In the genomic region with DNA sequence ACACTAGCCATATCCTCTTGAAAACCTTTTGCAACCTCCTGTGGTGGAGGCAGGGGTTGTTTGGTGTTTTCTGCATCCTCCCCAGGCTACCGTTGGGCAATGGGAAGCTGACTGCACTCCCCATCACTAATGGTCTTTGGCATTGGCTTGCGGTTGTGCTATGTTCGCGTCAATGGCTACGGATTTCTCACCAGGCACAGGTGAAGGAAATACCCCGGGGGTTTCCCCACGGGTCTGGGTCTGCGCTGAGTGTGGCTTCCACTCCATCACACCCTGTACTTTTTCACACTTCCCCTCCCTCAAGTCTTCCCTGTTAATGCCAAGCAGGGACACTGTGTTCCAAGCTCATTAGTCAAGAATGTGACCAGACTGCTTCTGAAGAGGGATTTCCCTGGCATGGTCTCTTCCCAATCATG, we compare ENCODE assay signal across 15 mouse cellular contexts.
DNase-seq lines count a peak whose midpoint lies in the region; ATAC-seq lines count a peak whose summit lies in the region.
"Had no signal": no experiment of that assay in that cellular context is flagged by ENCODE, and none has a peak within 500 bp of the region (broad histone marks: within the 10 kb centered on the region; RNA-seq: fewer than 3 reads in every experiment).

No protein-coding gene starts in this region.

- no peak overlapping the region for H3K4me2 ChIP-seq in kidney, embryonic 14.5 days (replicated peaks; ENCODE audit: low read depth, low read length)
- H3K4me2 ChIP-seq in heart, embryonic 11.5 days, result no peak overlapping the region
- H3K4me2 ChIP-seq: embryonic facial prominence, embryonic 15.5 days; forebrain, embryonic 12.5 days; hindbrain, embryonic 12.5 days; liver, embryonic 13.5 days; neural tube, embryonic 13.5 days had no signal

- no peaks in the 10 kb centered on the region for H3K9me3 ChIP-seq in kidney, embryonic 14.5 days (ENCODE audit: control insufficient read depth, low read length)
- H3K9me3 ChIP-seq in heart, embryonic 11.5 days (replicated peaks; ENCODE audit: control insufficient read depth, low read length), result no peaks in the 10 kb centered on the region
- H3K9me3 ChIP-seq: embryonic facial prominence, embryonic 15.5 days; forebrain, embryonic 12.5 days; hindbrain, embryonic 12.5 days; liver, embryonic 13.5 days; neural tube, embryonic 13.5 days had no signal

- 87% methylated on average over 8 of the region's 8 CpGs for whole genome bisulfite sequencing in kidney, embryonic 14.5 days
- 75% methylated on average over 8 of the region's 8 CpGs for WGBS in heart, embryonic 11.5 days (ENCODE audit: insufficient replicate concordance)

- H3K4me3 ChIP-seq in kidney, embryonic 14.5 days (ENCODE audit: low read length), result no peak overlapping the region
- no peak overlapping the region for H3K4me3 ChIP-seq in heart, embryonic 11.5 days (ENCODE audit: low read depth, low read length)
- H3K4me3 ChIP-seq: embryonic facial prominence, embryonic 15.5 days; forebrain, embryonic 12.5 days; hindbrain, embryonic 12.5 days; liver, embryonic 13.5 days; neural tube, embryonic 13.5 days had no signal

- no peaks in the 10 kb centered on the region for H3K27me3 ChIP-seq in kidney, embryonic 14.5 days (ENCODE audit: control insufficient read depth, insufficient read depth, low read length)
- H3K27me3 ChIP-seq in heart, embryonic 11.5 days (ENCODE audit: control insufficient read depth, insufficient read depth, low read length), result no peaks in the 10 kb centered on the region
- H3K27me3 ChIP-seq: embryonic facial prominence, embryonic 15.5 days; forebrain, embryonic 12.5 days; hindbrain, embryonic 12.5 days; liver, embryonic 13.5 days; neural tube, embryonic 13.5 days had no signal

- DNase-seq in kidney, adult 18-20 months, result peak; percentile 40
- peak; percentile 13 for DNase-seq in retina, adult 2 months (ENCODE audit: low read depth, low spot score)
- DNase-seq in retina, embryonic 14.5 days (ENCODE audit: low spot score), result no peak
- peak; percentile 0 to 6 for DNase-seq in natural killer cell, adult 2 months (ENCODE audit: low spot score in 2 of 2)
- DNase-seq in gastrocnemius, postnatal 4 days (ENCODE audit: low spot score in 2 of 2), result no peak
- DNase-seq: cerebellum, adult 9-11 months; embryo, embryonic 11 days; liver, embryonic 13.5 days had no signal

- no peaks in the 10 kb centered on the region for H3K4me1 ChIP-seq in kidney, embryonic 14.5 days (ENCODE audit: control insufficient read depth, insufficient read depth, low read length)
- no peaks in the 10 kb centered on the region for H3K4me1 ChIP-seq in heart, embryonic 11.5 days (ENCODE audit: control insufficient read depth, insufficient read depth, low read length)
- H3K4me1 ChIP-seq: embryonic facial prominence, embryonic 15.5 days; forebrain, embryonic 12.5 days; hindbrain, embryonic 12.5 days; liver, embryonic 13.5 days; neural tube, embryonic 13.5 days had no signal

- H3K9ac ChIP-seq in kidney, embryonic 14.5 days (ENCODE audit: low read depth, low read length), result no peak overlapping the region
- H3K9ac ChIP-seq in heart, embryonic 11.5 days (ENCODE audit: low read depth, low read length), result no peak overlapping the region
- H3K9ac ChIP-seq: embryonic facial prominence, embryonic 15.5 days; forebrain, embryonic 12.5 days; hindbrain, embryonic 12.5 days; liver, embryonic 13.5 days; neural tube, embryonic 13.5 days had no signal

- no peak for ATAC-seq in kidney, embryonic 14.5 days (ENCODE audit: low FRiP score, low TSS enrichment)
- peak; percentile 93 for ATAC-seq in granulocyte monocyte progenitor cell, adult 5-6 weeks (replicated peaks; ENCODE audit: poor library complexity, severe bottlenecking)
- no peak for ATAC-seq in heart, embryonic 11.5 days (replicated peaks; ENCODE audit: insufficient number of reproducible peaks, low FRiP score, low TSS enrichment)

- H3K36me3 ChIP-seq in kidney, embryonic 14.5 days (ENCODE audit: control insufficient read depth, insufficient read depth, low read length), result no peaks in the 10 kb centered on the region
- no peaks in the 10 kb centered on the region for H3K36me3 ChIP-seq in heart, embryonic 11.5 days (ENCODE audit: control insufficient read depth, insufficient read depth, low read length)
- H3K36me3 ChIP-seq: embryonic facial prominence, embryonic 15.5 days; forebrain, embryonic 12.5 days; hindbrain, embryonic 12.5 days; liver, embryonic 13.5 days; neural tube, embryonic 13.5 days had no signal

- H3K27ac ChIP-seq in kidney, embryonic 14.5 days (ENCODE audit: low read depth, low read length), result no peak overlapping the region
- no peak overlapping the region for H3K27ac ChIP-seq in heart, embryonic 11.5 days (ENCODE audit: low read depth, low read length)
- H3K27ac ChIP-seq: embryonic facial prominence, embryonic 15.5 days; forebrain, embryonic 12.5 days; hindbrain, embryonic 12.5 days; liver, embryonic 13.5 days; neural tube, embryonic 13.5 days had no signal

Comparison
In these comparisons a context has a peak if more than half of its experiments do, and no peak if none do; other contexts are left out.
1. DNase-seq: peak in kidney, adult 18-20 months (single experiment), retina, adult 2 months (single experiment) and natural killer cell, adult 2 months (2 of 2); none in retina, embryonic 14.5 days (single experiment) and gastrocnemius, postnatal 4 days (0 of 2).